ENCODE assay signal across 23 mouse cellular contexts in the genomic region with DNA sequence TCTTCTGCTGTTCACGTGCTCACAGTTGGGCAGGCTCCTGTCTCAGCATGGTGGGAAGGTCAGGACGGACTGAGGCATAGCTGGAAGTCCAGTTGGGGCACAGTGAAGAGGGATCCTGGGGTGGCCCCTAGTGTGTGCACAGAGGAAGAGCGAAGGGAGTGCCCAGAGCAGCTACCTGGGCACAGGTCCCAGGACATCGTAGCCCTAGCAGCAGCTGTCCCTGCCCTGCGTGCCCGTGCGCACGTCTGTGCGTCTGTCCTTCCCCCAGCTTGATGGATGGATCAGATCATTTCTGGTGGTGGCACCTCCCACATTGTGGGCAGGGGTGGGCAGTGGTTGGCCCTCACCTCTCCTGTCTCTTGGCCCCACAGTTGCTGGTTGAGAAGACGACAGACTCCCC. TPM values are rescaled to one million over a fixed set of nuclear protein-coding genes. Genes with fewer than 3 reads are reported as not detected.
DNase-seq lines count a peak whose midpoint lies in the region; ATAC-seq and TF ChIP-seq lines count a peak whose summit lies in the region.
"Had no signal": no experiment of that assay in that cellular context is flagged by ENCODE, and none has a peak within 500 bp of the region (broad histone marks: within the 10 kb centered on the region; RNA-seq: fewer than 3 reads in every experiment).

No protein-coding gene starts in this region.

- H3K9ac ChIP-seq in forebrain, embryonic 11.5 days (ENCODE audit: low read length) = no peak overlapping the region
- H3K9ac ChIP-seq in heart, embryonic 15.5 days = 0 out of 2 replicates have a peak overlapping the region, but pooled peaks have one; percentile 0
- no peak overlapping the region for H3K9ac ChIP-seq in heart, adult 2 months (ENCODE audit: low read depth, low read length)
- peak overlapping the region; percentile 35; the same call in 1 of the 2 replicates for H3K9ac ChIP-seq in limb, embryonic 13.5 days
- H3K9ac ChIP-seq: limb, embryonic 12.5 days; liver, embryonic 13.5 days; lung, embryonic 14.5 days had no signal

- no peak for TF ChIP-seq POLR2A in heart, adult 2 months (IDR thresholded peaks at IDR 0.05; ENCODE audit: insufficient read depth, low read depth, low read length)

- H3K4me2 ChIP-seq in forebrain, embryonic 11.5 days (ENCODE audit: low read depth, low read length, severe bottlenecking) = no peak overlapping the region
- no peak overlapping the region for H3K4me2 ChIP-seq in heart, embryonic 15.5 days
- no peak overlapping the region for H3K4me2 ChIP-seq in limb, embryonic 13.5 days (replicated peaks)
- H3K4me2 ChIP-seq: liver, embryonic 13.5 days; midbrain, embryonic 11.5 days had no signal

- 83% methylated on average over 10 of the region's 10 CpGs for WGBS in forebrain, embryonic 10.5 days
- WGBS in forebrain, embryonic 11.5 days = 91% methylated on average over 10 of the region's 10 CpGs
- WGBS in heart, embryonic 15.5 days = 85% methylated on average over 10 of the region's 10 CpGs
- 88% methylated on average over 10 of the region's 10 CpGs for WGBS in heart, adult 2 months
- 87% methylated on average over 10 of the region's 10 CpGs for whole genome bisulfite sequencing in limb, embryonic 13.5 days

- H3K79me2 ChIP-seq in heart, adult 2 months (replicated peaks; ENCODE audit: control insufficient read depth, insufficient read depth, low read length) = no peaks in the 10 kb centered on the region

- TF ChIP-seq EP300 in heart, adult 2 months (IDR thresholded peaks at IDR 0.05; ENCODE audit: insufficient read depth, low read depth, low read length) = no peak

- 0 out of 2 replicates have a peak overlapping the region, but pooled peaks have one; percentile 40 for H3K27ac ChIP-seq in forebrain, embryonic 10.5 days
- no peak overlapping the region for H3K27ac ChIP-seq in forebrain, embryonic 11.5 days (ENCODE audit: low read depth, low read length)
- no peak overlapping the region for H3K27ac ChIP-seq in heart, embryonic 15.5 days
- H3K27ac ChIP-seq in heart, adult 2 months = no peak overlapping the region
- no peak overlapping the region for H3K27ac ChIP-seq in limb, embryonic 13.5 days
- H3K27ac ChIP-seq: limb, embryonic 12.5 days; liver, embryonic 13.5 days had no signal

- no peak for DNase-seq in forebrain, embryonic 10.5 days (ENCODE audit: extremely low spot score, low spot score)
- DNase-seq in forebrain, embryonic 11.5 days (ENCODE audit: low spot score) = no peak
- no peak for DNase-seq in heart, adult 2 months
- DNase-seq in ovary, postnatal 10 days (ENCODE audit: low spot score) = no peak
- DNase-seq: adrenal gland, postnatal 14 days; cerebellum, postnatal 36 days; kidney, adult 2 months; kidney, postnatal 14 days; liver, embryonic 13.5 days; lung, postnatal 36 days; spleen, adult 18-20 months; thymus, adult 18-20 months had no signal

- peaks cover 53% of the 10 kb centered on the region for H3K36me3 ChIP-seq in forebrain, embryonic 10.5 days (replicated peaks)
- no peaks in the 10 kb centered on the region; the same call in 1 of the 2 replicates for H3K36me3 ChIP-seq in forebrain, embryonic 11.5 days (ENCODE audit: control insufficient read depth, insufficient read depth, low read length)
- H3K36me3 ChIP-seq in heart, embryonic 15.5 days = peaks cover 44% of the 10 kb centered on the region
- no peaks in the 10 kb centered on the region for H3K36me3 ChIP-seq in heart, adult 2 months (ENCODE audit: control insufficient read depth, insufficient read depth, low read length)
- peaks cover 14% of the 10 kb centered on the region for H3K36me3 ChIP-seq in megakaryocyte, embryonic 14.5 days (replicated peaks; ENCODE audit: low read length)
- peaks cover 55% of the 10 kb centered on the region for H3K36me3 ChIP-seq in limb, embryonic 13.5 days

- peaks cover 48% of the 10 kb centered on the region for H3K4me1 ChIP-seq in forebrain, embryonic 10.5 days
- H3K4me1 ChIP-seq in forebrain, embryonic 11.5 days (replicated peaks; ENCODE audit: control insufficient read depth, insufficient read depth, low read length) = peaks cover 16% of the 10 kb centered on the region
- H3K4me1 ChIP-seq in heart, embryonic 15.5 days (replicated peaks) = peaks cover 47% of the 10 kb centered on the region
- H3K4me1 ChIP-seq in heart, adult 2 months (ENCODE audit: control insufficient read depth, insufficient read depth, low read length) = peaks cover 4% of the 10 kb centered on the region
- peaks cover 39% of the 10 kb centered on the region for H3K4me1 ChIP-seq in megakaryocyte, embryonic 14.5 days
- peaks cover 35% of the 10 kb centered on the region for H3K4me1 ChIP-seq in limb, embryonic 13.5 days

- 0 out of 2 replicates have a peak, but pooled peaks cover 4% of the 10 kb centered on the region for H3K27me3 ChIP-seq in forebrain, embryonic 10.5 days (ENCODE audit: poor library complexity, severe bottlenecking)
- H3K27me3 ChIP-seq in forebrain, embryonic 11.5 days (ENCODE audit: control insufficient read depth, insufficient read depth, low read length) = no peaks in the 10 kb centered on the region
- H3K27me3 ChIP-seq in heart, embryonic 15.5 days = no peaks in the 10 kb centered on the region
- no peaks in the 10 kb centered on the region for H3K27me3 ChIP-seq in heart, adult 2 months (ENCODE audit: control insufficient read depth, insufficient read depth, low read length)
- H3K27me3 ChIP-seq in megakaryocyte, embryonic 14.5 days (replicated peaks) = peaks cover 89% of the 10 kb centered on the region
- no peaks in the 10 kb centered on the region for H3K27me3 ChIP-seq in limb, embryonic 13.5 days
- H3K27me3 ChIP-seq: forebrain, embryonic 13.5 days; limb, embryonic 12.5 days; neural tube, embryonic 13.5 days had no signal

- intact Hi-C loops in heart, adult 2 months (cut with DNase I) = no loop called here

- no peak for TF ChIP-seq CTCF in heart, adult 2 months (IDR thresholded peaks at IDR 0.05)

- no peak for ATAC-seq in forebrain, embryonic 11.5 days (replicated peaks; ENCODE audit: low FRiP score)
- no peak for ATAC-seq in heart, embryonic 15.5 days (replicated peaks; ENCODE audit: insufficient number of reproducible peaks, insufficient read depth, low FRiP score, low read depth)
- ATAC-seq in megakaryocyte, adult 5-6 weeks (ENCODE audit: poor library complexity, severe bottlenecking) = no peak
- no peak for ATAC-seq in limb, embryonic 13.5 days (ENCODE audit: low FRiP score, low read depth)
- ATAC-seq: forebrain, embryonic 13.5 days had no signal

- H3K9me3 ChIP-seq in forebrain, embryonic 10.5 days = no peaks in the 10 kb centered on the region
- no peaks in the 10 kb centered on the region for H3K9me3 ChIP-seq in forebrain, embryonic 11.5 days (ENCODE audit: control insufficient read depth, low read length)
- H3K9me3 ChIP-seq in heart, embryonic 15.5 days (replicated peaks) = no peaks in the 10 kb centered on the region
- no peaks in the 10 kb centered on the region for H3K9me3 ChIP-seq in megakaryocyte, embryonic 14.5 days
- H3K9me3 ChIP-seq in limb, embryonic 13.5 days = no peaks in the 10 kb centered on the region
- H3K9me3 ChIP-seq: forebrain, embryonic 13.5 days; limb, embryonic 12.5 days; liver, embryonic 13.5 days; neural tube, embryonic 13.5 days had no signal

- H3K4me3 ChIP-seq in forebrain, embryonic 10.5 days = peak overlapping the region; percentile 14; the same call in 1 of the 2 replicates
- H3K4me3 ChIP-seq in forebrain, embryonic 11.5 days (ENCODE audit: low read depth, low read length) = no peak overlapping the region
- H3K4me3 ChIP-seq in heart, embryonic 15.5 days = no peak overlapping the region
- H3K4me3 ChIP-seq in heart, adult 2 months = no peak overlapping the region
- H3K4me3 ChIP-seq in megakaryocyte, embryonic 14.5 days (replicated peaks) = peak overlapping the region; percentile 23
- H3K4me3 ChIP-seq in limb, embryonic 13.5 days = no peak overlapping the region
- H3K4me3 ChIP-seq: forebrain, embryonic 13.5 days; limb, embryonic 12.5 days; liver, embryonic 13.5 days had no signal

RNA-seq across cellular contexts. Expression of gene Zfp651, which starts 3.1 kb away (rescaled TPM):
- 4.1 and 4.8 TPM in 2 replicates for polyA plus RNA-seq in forebrain, embryonic 10.5 days (2016; fragmentation: Nextera tagmentation; extraction: Ambion mirVana)
- 9.4 and 12.0 TPM in 2 replicates for polyA plus RNA-seq in forebrain, embryonic 11.5 days (2014; fragmentation: Nextera tagmentation; extraction: Ambion mirVana)
- 18.2 and 23.0 TPM in 2 replicates for polyA plus RNA-seq in heart, embryonic 15.5 days (2015; fragmentation: Nextera tagmentation; extraction: Ambion mirVana)
- total RNA-seq in heart, adult 2 months (2021) = 100 to 1,000 TPM; 117 to 130 TPM
- 67.7 and 84.2 TPM in 2 replicates for polyA plus RNA-seq in heart, adult 2 months (2012; rRNA removed)
- 1.9 and 2.9 TPM in 2 replicates for polyA plus RNA-seq in megakaryocyte, embryonic 14.5 days (2012; ENCODE audit: insufficient read depth, low replicate concordance)
- total RNA-seq in megakaryocyte, adult 5-6 weeks (2015) = not detected in 2 replicates
- total RNA-seq in megakaryocyte, adult 5-6 weeks (2017) = not detected in 2 replicates
- polyA plus RNA-seq in limb, embryonic 13.5 days (2015; fragmentation: Nextera tagmentation; extraction: Ambion mirVana) = 18.9 and 19.3 TPM in 2 replicates
- total RNA-seq: monocyte, adult 5-6 weeks had no signal

RNA-seq across cellular contexts. Expression of gene Klhl40, which starts 15.2 kb away (rescaled TPM):
- 0.12 TPM in 1 of 2 replicates, not detected in the other for polyA plus RNA-seq in forebrain, embryonic 10.5 days (2016; fragmentation: Nextera tagmentation; extraction: Ambion mirVana)
- polyA plus RNA-seq in forebrain, embryonic 11.5 days (2014; fragmentation: Nextera tagmentation; extraction: Ambion mirVana) = 0.08 and 0.11 TPM in 2 replicates
- polyA plus RNA-seq in heart, embryonic 15.5 days (2015; fragmentation: Nextera tagmentation; extraction: Ambion mirVana) = 4.5 and 5.5 TPM in 2 replicates
- total RNA-seq in heart, adult 2 months (2021) = 10 to 100 TPM; 12.3 to 17.4 TPM
- 11.0 and 13.1 TPM in 2 replicates for polyA plus RNA-seq in heart, adult 2 months (2012; rRNA removed)
- polyA plus RNA-seq in megakaryocyte, embryonic 14.5 days (2012; ENCODE audit: insufficient read depth, low replicate concordance) = not detected in 2 replicates
- total RNA-seq in megakaryocyte, adult 5-6 weeks (2015) = not detected in 2 replicates
- total RNA-seq in megakaryocyte, adult 5-6 weeks (2017) = not detected in 2 replicates
- 12.5 and 13.3 TPM in 2 replicates for polyA plus RNA-seq in limb, embryonic 13.5 days (2015; fragmentation: Nextera tagmentation; extraction: Ambion mirVana)
- total RNA-seq: adrenal gland, postnatal 14 days; MEL; monocyte, adult 5-6 weeks had no signal

RNA-seq across cellular contexts. Expression of gene Hhatl, which starts 30.1 kb away (rescaled TPM):
- not detected in 2 replicates for polyA plus RNA-seq in forebrain, embryonic 10.5 days (2016; fragmentation: Nextera tagmentation; extraction: Ambion mirVana)
- polyA plus RNA-seq in forebrain, embryonic 11.5 days (2014; fragmentation: Nextera tagmentation; extraction: Ambion mirVana) = 0.11 TPM in 1 of 2 replicates, not detected in the other
- polyA plus RNA-seq in heart, embryonic 15.5 days (2015; fragmentation: Nextera tagmentation; extraction: Ambion mirVana) = 17.5 and 18.3 TPM in 2 replicates
- 100 to 1,000 TPM in 1 of 2 experiments, 10 to 100 TPM in 1; 96.3 to 111 TPM for total RNA-seq in heart, adult 2 months (2021)
- 201 and 224 TPM in 2 replicates for polyA plus RNA-seq in heart, adult 2 months (2012; rRNA removed)
- not detected in 2 replicates for polyA plus RNA-seq in megakaryocyte, embryonic 14.5 days (2012; ENCODE audit: insufficient read depth, low replicate concordance)
- total RNA-seq in megakaryocyte, adult 5-6 weeks (2015) = not detected in 2 replicates
- total RNA-seq in megakaryocyte, adult 5-6 weeks (2017) = not detected in 2 replicates
- polyA plus RNA-seq in limb, embryonic 13.5 days (2015; fragmentation: Nextera tagmentation; extraction: Ambion mirVana) = 0.53 and 0.82 TPM in 2 replicates
- total RNA-seq: adrenal gland, postnatal 14 days; MEL; monocyte, adult 5-6 weeks had no signal
- polyA plus RNA-seq: midbrain, embryonic 11.5 days had no signal

RNA-seq across cellular contexts. Expression of gene Nktr, which starts 43.3 kb away (rescaled TPM):
- 52.9 and 60.5 TPM in 2 replicates for polyA plus RNA-seq in forebrain, embryonic 10.5 days (2016; fragmentation: Nextera tagmentation; extraction: Ambion mirVana)
- polyA plus RNA-seq in forebrain, embryonic 11.5 days (2014; fragmentation: Nextera tagmentation; extraction: Ambion mirVana) = 61.6 and 67.5 TPM in 2 replicates
- polyA plus RNA-seq in heart, embryonic 15.5 days (2015; fragmentation: Nextera tagmentation; extraction: Ambion mirVana) = 43.6 and 46.0 TPM in 2 replicates
- 10 to 100 TPM; 28.7 to 33.1 TPM for total RNA-seq in heart, adult 2 months (2021)
- polyA plus RNA-seq in heart, adult 2 months (2012; rRNA removed) = 23.1 and 39.2 TPM in 2 replicates
- 4.4 and 6.4 TPM in 2 replicates for polyA plus RNA-seq in megakaryocyte, embryonic 14.5 days (2012; ENCODE audit: insufficient read depth, low replicate concordance)
- 72.1 and 87.3 TPM in 2 replicates for total RNA-seq in megakaryocyte, adult 5-6 weeks (2015)
- 69.6 and 110 TPM in 2 replicates for total RNA-seq in megakaryocyte, adult 5-6 weeks (2017)
- polyA plus RNA-seq in limb, embryonic 13.5 days (2015; fragmentation: Nextera tagmentation; extraction: Ambion mirVana) = 82.4 and 84.1 TPM in 2 replicates

RNA-seq across cellular contexts. Expression of gene Ss18l2, which starts 52.1 kb away (rescaled TPM):
- polyA plus RNA-seq in forebrain, embryonic 10.5 days (2016; fragmentation: Nextera tagmentation; extraction: Ambion mirVana) = 85.3 and 87.5 TPM in 2 replicates
- polyA plus RNA-seq in forebrain, embryonic 11.5 days (2014; fragmentation: Nextera tagmentation; extraction: Ambion mirVana) = 90.3 and 94.3 TPM in 2 replicates
- 153 and 193 TPM in 2 replicates for polyA plus RNA-seq in heart, embryonic 15.5 days (2015; fragmentation: Nextera tagmentation; extraction: Ambion mirVana)
- total RNA-seq in heart, adult 2 months (2021) = 100 to 1,000 TPM; 125 to 138 TPM
- polyA plus RNA-seq in heart, adult 2 months (2012; rRNA removed) = 103 and 154 TPM in 2 replicates
- polyA plus RNA-seq in megakaryocyte, embryonic 14.5 days (2012; ENCODE audit: insufficient read depth, low replicate concordance) = 30.1 and 45.4 TPM in 2 replicates
- 36.2 and 39.1 TPM in 2 replicates for total RNA-seq in megakaryocyte, adult 5-6 weeks (2015)
- total RNA-seq in megakaryocyte, adult 5-6 weeks (2017) = 29.8 and 35.7 TPM in 2 replicates
- 128 and 142 TPM in 2 replicates for polyA plus RNA-seq in limb, embryonic 13.5 days (2015; fragmentation: Nextera tagmentation; extraction: Ambion mirVana)

Comparison
In these comparisons a context has a peak if more than half of its experiments do, and no peak if none do; other contexts are left out.
1. H3K4me3 ChIP-seq: peak in forebrain, embryonic 10.5 days (single experiment) and megakaryocyte, embryonic 14.5 days (single experiment); none in forebrain, embryonic 11.5 days (single experiment), heart, embryonic 15.5 days (single experiment), heart, adult 2 months (single experiment) and limb, embryonic 13.5 days (single experiment).
2. H3K9ac ChIP-seq: peak in heart, embryonic 15.5 days (single experiment) and limb, embryonic 13.5 days (single experiment); none in forebrain, embryonic 11.5 days (single experiment) and heart, adult 2 months (single experiment).
3. RNA of gene Hhatl, which starts 30.1 kb away (polyA plus RNA-seq): 201 to 224 TPM in heart, adult 2 months and 17.5 to 18.3 TPM in heart, embryonic 15.5 days; 0.53 to 0.82 TPM in limb, embryonic 13.5 days, 0.11 TPM in forebrain, embryonic 11.5 days, not detected in forebrain, embryonic 10.5 days and not detected in megakaryocyte, embryonic 14.5 days; every median in the first group is over 10 times any median in the second.